Mouse (Mus musculus) midbrain, embryonic 11.5 days (tissue): ENCODE results near the gene Atp5c1. TPM values are rescaled to one million over a fixed set of nuclear protein-coding genes. Genes with fewer than 3 reads are reported as not detected.

ENCODE experiments used
- ATAC-seq: fragments of 200-750 bp; cut with Nextera tagmentation; 2 replicates; pipeline ENCODE4 v1.8.0; 2017; ENCODE audit warnings: moderate TSS enrichment, moderate library complexity; ENCODE audit not compliant: low FRiP score
- DNase-seq: peaks from one replicate; pipeline ENCODE4 v3.0.0; 2015; ENCODE audit warnings: low spot score; ENCODE audit errors: missing footprints
- H3K27ac ChIP-seq: fragments of 300-500 bp; sonication (generic); 2 replicates; pipeline ENCODE4 v1.5.1; 2014; ENCODE audit warnings: low read depth, low read length
- H3K27me3 ChIP-seq: fragments of 300-500 bp; sonication (generic); 2 replicates; pipeline ENCODE4 v1.6.1; 2014; ENCODE audit warnings: mild to moderate bottlenecking, low read length, moderate library complexity, mixed read lengths; ENCODE audit not compliant: control insufficient read depth, insufficient read depth
- H3K36me3 ChIP-seq: fragments of 300-500 bp; sonication (generic); 2 replicates; pipeline ENCODE4 v1.6.1; 2014; ENCODE audit warnings: mild to moderate bottlenecking, low read length, moderate library complexity, mixed read lengths; ENCODE audit not compliant: control insufficient read depth, insufficient read depth
- H3K4me1 ChIP-seq: fragments of 300-500 bp; sonication (generic); 2 replicates; pipeline ENCODE4 v1.6.1; 2014; ENCODE audit warnings: low read length; ENCODE audit not compliant: control insufficient read depth, insufficient read depth
- H3K4me2 ChIP-seq: fragments of 300-500 bp; sonication (generic); 2 replicates; pipeline ENCODE4 v1.6.1; 2014; ENCODE audit warnings: mild to moderate bottlenecking, moderate library complexity
- H3K4me3 ChIP-seq: fragments of 300-500 bp; sonication (generic); 2 replicates; pipeline ENCODE4 v1.5.1; 2014; ENCODE audit warnings: low read depth, low read length
- H3K9ac ChIP-seq: fragments of 300-500 bp; sonication (generic); 2 replicates; pipeline ENCODE4 v1.6.1; 2014; ENCODE audit warnings: low read length
- H3K9me3 ChIP-seq: fragments of 300-500 bp; sonication (generic); 2 replicates; pipeline ENCODE4 v1.6.1; 2016; ENCODE audit warnings: low read length; ENCODE audit not compliant: control insufficient read depth
- WGBS: fragments of 180-500 bp; shearing (Covaris S2); extraction: QIAGEN DNeasy Blood & Tissue Kit; methylation state at CpG from one replicate; pipeline ENCODE4 v1.1.7; 2014; 5-methylcytosine and 5-hydroxymethylcytosine counted together
- polyA plus RNA-seq: library from polyadenylated mRNA; unstranded; fragments of >200 nt; fragmentation: Nextera tagmentation; extraction: Ambion mirVana; gene quantifications from 2 replicates; pipeline ENCODE4 v1.2.1, GENCODE M21; 2014

Gene Atp5c1
- polyA plus RNA-seq, result 532 and 553 TPM in 2 replicates

DNA sequence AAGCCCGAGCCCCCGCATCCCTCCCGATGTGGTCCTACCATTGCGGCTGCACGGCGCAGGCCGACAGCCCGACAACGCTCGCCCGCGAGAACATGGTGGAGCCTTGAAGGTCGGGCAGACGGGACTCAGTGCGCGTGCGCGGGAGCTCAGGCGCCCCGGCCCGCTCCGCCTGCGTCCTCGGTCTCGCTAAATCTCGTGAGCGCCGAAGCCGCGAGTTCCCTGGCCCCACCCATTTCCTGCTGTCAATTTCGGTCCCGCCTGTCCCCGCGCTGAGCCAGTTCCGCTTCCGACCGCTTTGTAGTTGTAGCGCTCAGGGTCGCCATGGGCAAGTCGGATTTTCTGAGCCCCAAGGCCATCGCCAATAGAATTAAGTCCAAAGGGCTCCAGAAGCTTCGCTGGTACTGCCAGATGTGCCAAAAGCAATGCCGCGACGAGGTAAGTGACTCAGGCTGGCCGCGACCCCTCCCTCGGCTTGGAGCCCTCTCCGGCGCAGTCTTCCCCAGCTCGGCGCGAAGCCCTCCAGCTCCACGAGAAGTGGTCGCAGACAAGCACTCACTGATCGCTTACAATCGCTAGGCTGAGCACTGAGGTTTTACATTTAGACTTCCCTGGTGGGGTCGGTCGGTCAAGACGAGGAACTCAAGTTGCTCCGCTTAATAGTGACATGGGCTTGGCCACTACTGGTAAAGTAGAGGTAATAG lies at the start of gene Atp5c1, which contains the start of gene Kin:
TSS of gene Atp5c1 (minus strand) at position 201 of the 701 bp plus-strand sequence.
TSS of gene Kin (plus strand) at position 284 of the 701 bp plus-strand sequence.
- no peaks in the 10 kb centered on the region for H3K27me3 ChIP-seq
- H3K4me2 ChIP-seq, result peak within 1 kb of the TSS; percentile 75
- no peaks in the 10 kb centered on the region for H3K9me3 ChIP-seq
- H3K9ac ChIP-seq, result peak within 1 kb of the TSS; percentile 80
- H3K27ac ChIP-seq, result peak within 1 kb of the TSS; percentile 87
- H3K4me1 ChIP-seq, result peaks cover 22% of the 10 kb centered on the region
- DNase-seq, result peak; percentile 100
- no peaks in the 10 kb centered on the region; the same call in 1 of the 2 replicates for H3K36me3 ChIP-seq
- H3K4me3 ChIP-seq, result peak within 1 kb of the TSS; percentile 55
- WGBS, result under 1% methylated on average over 61 of the region's 61 CpGs
- peak; percentile 98 for ATAC-seq

DNA sequence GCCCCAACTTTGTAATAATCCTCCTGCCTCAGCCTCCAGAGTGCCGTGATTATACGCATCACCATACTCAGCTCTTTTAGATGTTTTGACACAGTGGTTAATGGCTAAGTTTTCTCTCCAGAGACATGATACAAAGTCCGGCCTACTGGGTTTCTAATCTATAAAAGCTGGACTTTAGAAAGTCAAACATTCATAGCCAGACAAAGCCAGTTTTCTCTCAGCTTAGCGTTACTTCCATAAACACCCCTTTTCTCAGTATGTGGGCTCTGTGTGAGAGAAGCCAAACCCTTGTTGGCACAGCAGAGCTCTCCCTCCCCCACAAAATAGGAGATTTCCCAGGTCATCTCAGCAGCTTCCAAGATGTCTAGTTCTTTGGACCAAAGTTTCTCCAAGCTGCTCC lies 48.3 kb upstream of the Atp5c1 start:
- no peak for ATAC-seq

GRCm38 (mm10) chr2:10127471-10127870 lies 47.2 kb upstream of the Atp5c1 start:
- H3K9ac ChIP-seq, result no peak overlapping the region
- no peaks in the 10 kb centered on the region for H3K36me3 ChIP-seq
- H3K27ac ChIP-seq, result no peak overlapping the region
- no peak overlapping the region for H3K4me2 ChIP-seq
- ATAC-seq (no peak), DNase-seq (no peak)
- H3K4me1 ChIP-seq, result no peaks in the 10 kb centered on the region
- no peaks in the 10 kb centered on the region for H3K27me3 ChIP-seq
- H3K4me3 ChIP-seq, result no peak overlapping the region
- no peaks in the 10 kb centered on the region for H3K9me3 ChIP-seq
- WGBS, result 87% methylated on average over 5 of the region's 5 CpGs

More for the DNA sequence above, 48.3 kb upstream of the Atp5c1 start:
- 87% methylated on average over 4 of the region's 4 CpGs for WGBS
- H3K27ac ChIP-seq, result no peak overlapping the region
- DNase-seq, result no peak
- no peaks in the 10 kb centered on the region for H3K36me3 ChIP-seq
- H3K4me2 ChIP-seq, result no peak overlapping the region
- no peaks in the 10 kb centered on the region for H3K9me3 ChIP-seq
- H3K9ac ChIP-seq, result no peak overlapping the region
- H3K27me3 ChIP-seq, result no peaks in the 10 kb centered on the region
- no peak overlapping the region for H3K4me3 ChIP-seq
- no peaks in the 10 kb centered on the region for H3K4me1 ChIP-seq

GRCm38 (mm10) chr2:10126122-10126521 lies 45.8 kb upstream of the Atp5c1 start:
- H3K27me3 ChIP-seq, result no peaks in the 10 kb centered on the region
- H3K9ac ChIP-seq, result no peak overlapping the region
- 93% methylated on average over 4 of the region's 4 CpGs for WGBS
- H3K4me3 ChIP-seq, result no peak overlapping the region
- H3K4me1 ChIP-seq, result no peaks in the 10 kb centered on the region
- DNase-seq (no peak), ATAC-seq (no peak)
- H3K4me2 ChIP-seq, result no peak overlapping the region
- H3K9me3 ChIP-seq, result no peaks in the 10 kb centered on the region
- no peak overlapping the region for H3K27ac ChIP-seq
- H3K36me3 ChIP-seq, result no peaks in the 10 kb centered on the region

- H3K27ac ChIP-seq, result no peak overlapping the region
- no peak for DNase-seq
- H3K9ac ChIP-seq, result no peak overlapping the region
- H3K4me3 ChIP-seq, result no peak overlapping the region
- 70% methylated on average over 3 of the region's 3 CpGs for WGBS
- no peaks in the 10 kb centered on the region for H3K9me3 ChIP-seq
- no peaks in the 10 kb centered on the region for H3K36me3 ChIP-seq
- no peak overlapping the region for H3K4me2 ChIP-seq
- ATAC-seq, result no peak
- H3K4me1 ChIP-seq, result no peaks in the 10 kb centered on the region
- H3K27me3 ChIP-seq, result no peaks in the 10 kb centered on the region
Observed at GRCm38 (mm10) chr2:10121826-10122225, 41.5 kb upstream of the Atp5c1 start.

DNA sequence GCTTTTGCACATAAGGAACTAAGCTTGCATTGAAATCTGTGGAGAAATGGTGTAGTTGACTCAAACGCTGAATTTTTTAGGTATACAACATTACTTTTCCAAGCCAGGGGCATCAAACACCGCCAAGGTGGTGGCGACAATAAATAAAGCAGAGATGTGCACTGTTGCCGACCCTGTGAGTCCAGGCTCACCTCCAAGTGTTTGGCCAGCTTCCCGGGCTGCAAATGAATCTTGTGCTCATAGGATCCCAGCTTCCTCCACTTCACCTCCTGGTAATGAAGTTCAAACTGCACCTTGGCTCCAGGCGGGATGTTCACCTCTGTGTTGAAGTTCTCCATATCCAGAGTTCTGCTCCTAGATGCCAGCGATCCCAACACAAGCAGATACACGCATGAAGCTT lies 39.0 kb upstream of the Atp5c1 start:
- Histone ChIP-seq H3K27me3 (no peaks in the 10 kb centered on the region), H3K36me3 (no peaks in the 10 kb centered on the region), H3K4me3 (no peak overlapping the region), H3K9ac (no peak overlapping the region), H3K27ac (no peak overlapping the region), H3K4me2 (no peak overlapping the region), H3K4me1 (no peaks in the 10 kb centered on the region), H3K9me3 (no peaks in the 10 kb centered on the region)
- DNase-seq (no peak), ATAC-seq (no peak)
- 91% methylated on average over 8 of the region's 8 CpGs for WGBS

GRCm38 (mm10) chr2:10118751-10119150 lies 38.4 kb upstream of the Atp5c1 start:
- ATAC-seq, result no peak
- Histone ChIP-seq H3K4me3 (no peak overlapping the region), H3K9me3 (no peaks in the 10 kb centered on the region), H3K27me3 (no peaks in the 10 kb centered on the region), H3K36me3 (no peaks in the 10 kb centered on the region), H3K9ac (no peak overlapping the region), H3K4me2 (no peak overlapping the region), H3K4me1 (no peaks in the 10 kb centered on the region), H3K27ac (no peak overlapping the region)
- 61% methylated on average over 1 of the region's 1 CpGs for WGBS
- DNase-seq, result no peak

GRCm38 (mm10) chr2:10108535-10109189 lies 28.4 kb upstream of the Atp5c1 start:
- Histone ChIP-seq H3K4me3 (no peak overlapping the region), H3K36me3 (no peaks in the 10 kb centered on the region), H3K27ac (no peak overlapping the region), H3K9me3 (no peaks in the 10 kb centered on the region), H3K4me2 (no peak overlapping the region), H3K9ac (no peak overlapping the region), H3K4me1 (no peaks in the 10 kb centered on the region), H3K27me3 (no peaks in the 10 kb centered on the region)
- no peak for DNase-seq
- ATAC-seq, result no peak
- 81% methylated on average over 6 of the region's 6 CpGs for WGBS

DNA sequence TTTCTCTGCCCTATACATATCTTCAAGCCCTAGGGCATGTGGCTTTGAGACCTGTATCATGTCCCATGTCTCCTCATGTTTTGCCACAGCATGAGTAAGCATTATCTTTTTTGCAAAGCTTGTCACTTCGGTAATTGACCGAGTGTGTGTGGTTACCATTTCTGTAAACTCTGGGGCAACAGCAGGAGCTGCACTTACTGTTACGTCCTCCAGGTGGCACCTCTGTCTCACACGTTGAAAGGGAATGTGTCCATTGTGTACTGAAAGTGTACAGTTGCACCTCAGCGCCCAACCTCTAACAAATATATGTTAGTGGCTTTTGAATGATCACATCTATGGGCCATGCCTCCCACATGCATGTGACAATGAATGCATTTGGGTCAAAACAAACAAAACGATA lies 20.9 kb upstream of the Atp5c1 start:
- no peaks in the 10 kb centered on the region for H3K9me3 ChIP-seq
- H3K36me3 ChIP-seq, result no peaks in the 10 kb centered on the region
- ATAC-seq (no peak; the same call in 1 of the 2 replicates), DNase-seq (peak; percentile 92)
- H3K27me3 ChIP-seq, result no peaks in the 10 kb centered on the region
- H3K4me3 ChIP-seq, result no peak overlapping the region
- no peak overlapping the region for H3K9ac ChIP-seq
- H3K4me1 ChIP-seq, result no peaks in the 10 kb centered on the region
- H3K4me2 ChIP-seq, result no peak overlapping the region
- WGBS, result 47% methylated on average over 6 of the region's 6 CpGs
- no peak overlapping the region for H3K27ac ChIP-seq
